Mouse (Mus musculus): ENCODE measurements around the gene Mroh2a. TPM values are rescaled to one million over a fixed set of nuclear protein-coding genes. Genes with fewer than 3 reads are reported as not detected.

Mroh2a gene
- polyA plus RNA-seq, 1 experiment from 2014 or later, result 1.0 TPM

- Histone ChIP-seq H3K36me3 (no peaks in the 10 kb centered on the region), H3K4me1 (no peaks in the 10 kb centered on the region), H3K4me3 (no peak overlapping the region), H3K9me3 (peaks cover 87% of the 10 kb centered on the region), H3K27ac (no peak overlapping the region), H3K4me2 (replicated peaks) (no peak overlapping the region), H3K9ac (no peak overlapping the region), H3K27me3 (no peaks in the 10 kb centered on the region)
- 47% methylated on average over 6 of the region's 6 CpGs for WGBS
- no peak for ATAC-seq (ENCODE audit: low FRiP score, low read depth)
Observed at GRCm38 (mm10) chr1:88305018-88305795, 78.4 kb downstream of the Mroh2a start.

- H3K27me3 ChIP-seq, result no peaks in the 10 kb centered on the region
- no peak overlapping the region for H3K4me3 ChIP-seq
- H3K9ac ChIP-seq, result no peak overlapping the region
- H3K9me3 ChIP-seq, result peaks cover 78% of the 10 kb centered on the region
- H3K36me3 ChIP-seq, result no peaks in the 10 kb centered on the region
- H3K27ac ChIP-seq, result no peak overlapping the region
- no peaks in the 10 kb centered on the region for H3K4me1 ChIP-seq
- no peak overlapping the region for H3K4me2 ChIP-seq (replicated peaks)
- WGBS, result 58% methylated on average over 1 of the region's 1 CpGs
- ATAC-seq (ENCODE audit: low FRiP score, low read depth), result no peak
Observed at GRCm38 (mm10) chr1:88306543-88306942, 79.8 kb downstream of the Mroh2a start.

- Histone ChIP-seq H3K4me3 (no peak overlapping the region), H3K9ac (no peak overlapping the region), H3K4me1 (no peaks in the 10 kb centered on the region), H3K9me3 (peaks cover 72% of the 10 kb centered on the region), H3K4me2 (replicated peaks) (no peak overlapping the region), H3K27ac (no peak overlapping the region), H3K36me3 (no peaks in the 10 kb centered on the region), H3K27me3 (no peaks in the 10 kb centered on the region)
- WGBS, result 66% methylated on average over 12 of the region's 12 CpGs
- no peak for ATAC-seq (ENCODE audit: low FRiP score, low read depth)
Observed at GRCm38 (mm10) chr1:88307180-88307579, 80.4 kb downstream of the Mroh2a start.

GRCm38 (mm10) chr1:88309020-88309419 lies 82.2 kb downstream of the Mroh2a start:
- H3K4me3 ChIP-seq, result no peak overlapping the region
- ATAC-seq (ENCODE audit: low FRiP score, low read depth), result no peak
- H3K27me3 ChIP-seq, result no peaks in the 10 kb centered on the region
- no peak overlapping the region for H3K27ac ChIP-seq
- H3K9me3 ChIP-seq, result peaks cover 59% of the 10 kb centered on the region
- 50% methylated on average over 2 of the region's 2 CpGs for WGBS
- H3K4me2 ChIP-seq (replicated peaks), result no peak overlapping the region
- no peaks in the 10 kb centered on the region for H3K36me3 ChIP-seq
- no peaks in the 10 kb centered on the region for H3K4me1 ChIP-seq
- no peak overlapping the region for H3K9ac ChIP-seq

GRCm38 (mm10) chr1:88309905-88310304 lies 83.1 kb downstream of the Mroh2a start:
- WGBS, result 49% methylated on average over 3 of the region's 3 CpGs
- ATAC-seq (ENCODE audit: low FRiP score, low read depth), result no peak
- Histone ChIP-seq H3K9ac (no peak overlapping the region), H3K9me3 (peaks cover 52% of the 10 kb centered on the region), H3K27me3 (no peaks in the 10 kb centered on the region), H3K4me3 (no peak overlapping the region), H3K4me1 (no peaks in the 10 kb centered on the region), H3K27ac (no peak overlapping the region), H3K4me2 (replicated peaks) (no peak overlapping the region), H3K36me3 (no peaks in the 10 kb centered on the region)

- H3K9ac ChIP-seq, result no peak overlapping the region
- H3K4me2 ChIP-seq (replicated peaks), result no peak overlapping the region
- no peaks in the 10 kb centered on the region for H3K4me1 ChIP-seq
- no peak overlapping the region for H3K27ac ChIP-seq
- 66% methylated on average over 3 of the region's 3 CpGs for WGBS
- no peaks in the 10 kb centered on the region for H3K36me3 ChIP-seq
- H3K27me3 ChIP-seq, result no peaks in the 10 kb centered on the region
- ATAC-seq (ENCODE audit: low FRiP score, low read depth), result no peak
- peaks cover 48% of the 10 kb centered on the region for H3K9me3 ChIP-seq
- H3K4me3 ChIP-seq, result no peak overlapping the region
Observed at GRCm38 (mm10) chr1:88310349-88310748, 83.6 kb downstream of the Mroh2a start.

Other genes starting within 250 kb of the Mroh2a start
- gene Usp40, start 218.4 kb upstream of the Mroh2a start, polyA plus RNA-seq (2015; fragmentation: Nextera tagmentation; extraction: Ambion mirVana), result 53.8 and 53.9 TPM in 2 replicates
- gene Ugt1a10, start 171.6 kb upstream of the Mroh2a start, polyA plus RNA-seq (2015; fragmentation: Nextera tagmentation; extraction: Ambion mirVana), result not detected in 2 replicates
- gene Ugt1a9, start 156.2 kb upstream of the Mroh2a start, polyA plus RNA-seq (2015; fragmentation: Nextera tagmentation; extraction: Ambion mirVana), result not detected in 2 replicates
- not detected in 2 replicates for gene Ugt1a8, start 139.2 kb upstream of the Mroh2a start, polyA plus RNA-seq (2015; fragmentation: Nextera tagmentation; extraction: Ambion mirVana)
- 1.4 and 1.9 TPM in 2 replicates for gene Ugt1a7c, start 131.9 kb upstream of the Mroh2a start, polyA plus RNA-seq (2015; fragmentation: Nextera tagmentation; extraction: Ambion mirVana)
- not detected in 2 replicates for gene Ugt1a6b, start 123.7 kb upstream of the Mroh2a start, polyA plus RNA-seq (2015; fragmentation: Nextera tagmentation; extraction: Ambion mirVana)
- gene Ugt1a6a, start 92.2 kb upstream of the Mroh2a start, polyA plus RNA-seq (2015; fragmentation: Nextera tagmentation; extraction: Ambion mirVana), result 1.1 and 1.4 TPM in 2 replicates
- not detected in 2 replicates for gene Ugt1a5, start 61.0 kb upstream of the Mroh2a start, polyA plus RNA-seq (2015; fragmentation: Nextera tagmentation; extraction: Ambion mirVana)
- not detected in 2 replicates for gene Ugt1a2, start 26.4 kb upstream of the Mroh2a start, polyA plus RNA-seq (2015; fragmentation: Nextera tagmentation; extraction: Ambion mirVana)
- gene Dnajb3, start 21.2 kb upstream of the Mroh2a start, polyA plus RNA-seq (2015; fragmentation: Nextera tagmentation; extraction: Ambion mirVana), result 13.1 and 13.3 TPM in 2 replicates
- 0.33 and 0.74 TPM in 2 replicates for gene Ugt1a1, start 15.0 kb upstream of the Mroh2a start, polyA plus RNA-seq (2015; fragmentation: Nextera tagmentation; extraction: Ambion mirVana)
- 190 and 205 TPM in 2 replicates for gene Hjurp, start 50.6 kb downstream of the Mroh2a start, polyA plus RNA-seq (2015; fragmentation: Nextera tagmentation; extraction: Ambion mirVana)
- not detected in 2 replicates for gene Trpm8, start 50.7 kb downstream of the Mroh2a start, polyA plus RNA-seq (2015; fragmentation: Nextera tagmentation; extraction: Ambion mirVana)
- 0.54 TPM in 1 of 2 replicates, not detected in the other for gene Spp2, start 180.0 kb downstream of the Mroh2a start, polyA plus RNA-seq (2015; fragmentation: Nextera tagmentation; extraction: Ambion mirVana)